Mouse (Mus musculus) midbrain, postnatal 0 days (tissue): ENCODE results near the gene Gcfc2. TPM values are rescaled to one million over a fixed set of nuclear protein-coding genes. Genes with fewer than 3 reads are reported as not detected.

Source experiments
- ATAC-seq: fragments of 200-750 bp; cut with Nextera tagmentation; 2 replicates; pipeline ENCODE4 v1.8.0; 2017; ENCODE audit warnings: moderate number of reproducible peaks, mild to moderate bottlenecking, moderate TSS enrichment, moderate library complexity; ENCODE audit not compliant: low FRiP score
- DNase-seq: peaks from one replicate; pipeline ENCODE4 v3.0.0-alpha.2; 2015; ENCODE audit warnings: low spot score
- H3K27ac ChIP-seq: fragments of 300-500 bp; sonication (generic); 2 replicates; pipeline ENCODE4 v1.5.1; 2014; ENCODE audit warnings: low read depth, mild to moderate bottlenecking, low read length, mixed read lengths
- H3K27me3 ChIP-seq: fragments of 300-500 bp; sonication (generic); 2 replicates; pipeline ENCODE4 v1.6.1; 2014; ENCODE audit warnings: low read length, control low read depth, mixed read lengths; ENCODE audit not compliant: insufficient read depth
- H3K36me3 ChIP-seq: fragments of 300-500 bp; sonication (generic); 2 replicates; pipeline ENCODE4 v1.6.1; 2014; ENCODE audit warnings: low read length, control low read depth, mixed read lengths; ENCODE audit not compliant: insufficient read depth
- H3K4me1 ChIP-seq: fragments of 300-500 bp; sonication (generic); 2 replicates; pipeline ENCODE4 v1.6.1; 2014; ENCODE audit warnings: mild to moderate bottlenecking, control low read depth, antibody characterized with exemption, low read length, mixed read lengths; ENCODE audit not compliant: insufficient read depth
- H3K4me2 ChIP-seq: fragments of 300-500 bp; sonication (generic); 2 replicates; pipeline ENCODE4 v1.6.1; 2014; ENCODE audit warnings: low read depth, mild to moderate bottlenecking, low read length, mixed read lengths; ENCODE audit not compliant: poor library complexity, severe bottlenecking
- H3K4me3 ChIP-seq: fragments of 300-500 bp; sonication (generic); 2 replicates; pipeline ENCODE4 v1.5.1; 2014; ENCODE audit warnings: low read depth, mild to moderate bottlenecking, low read length, moderate library complexity
- H3K9ac ChIP-seq: fragments of 300-500 bp; sonication (generic); replicated peaks from 2 replicates; pipeline ENCODE4 v1.6.1; 2014; ENCODE audit warnings: mild to moderate bottlenecking, low read length, moderate library complexity, mixed read lengths; ENCODE audit not compliant: poor library complexity, severe bottlenecking
- H3K9me3 ChIP-seq: fragments of 300-500 bp; sonication (generic); 2 replicates; pipeline ENCODE4 v1.6.1; 2016; ENCODE audit warnings: low read length, control low read depth
- CTCF ChIP-seq: IDR thresholded peaks from 2 replicates; pipeline ENCODE4 v1.5.1; 2016; ENCODE audit warnings: antibody characterized with exemption, mild to moderate bottlenecking
- WGBS: fragments of 180-500 bp; shearing (Covaris S2); extraction: QIAGEN DNeasy Blood & Tissue Kit; methylation state at CpG from one replicate; pipeline ENCODE4 v1.1.7; 2014; 5-methylcytosine and 5-hydroxymethylcytosine counted together
- polyA plus RNA-seq: library from polyadenylated mRNA; unstranded; fragments of >200 nt; fragmentation: Nextera tagmentation; extraction: Ambion mirVana; gene quantifications from 2 replicates; pipeline ENCODE4 v1.2.1, GENCODE M21; 2015
- total RNA-seq: library from RNA; depleted of rRNA; stranded (reverse); fragments of >200 nt; gene quantifications from 2 replicates; pipeline ENCODE4 v1.2.3, GENCODE M21; 2014; rRNA removed

Gene Gcfc2
- total RNA-seq (13.7 and 16.8 TPM in 2 replicates), polyA plus RNA-seq (3.3 and 4.9 TPM in 2 replicates)

DNA sequence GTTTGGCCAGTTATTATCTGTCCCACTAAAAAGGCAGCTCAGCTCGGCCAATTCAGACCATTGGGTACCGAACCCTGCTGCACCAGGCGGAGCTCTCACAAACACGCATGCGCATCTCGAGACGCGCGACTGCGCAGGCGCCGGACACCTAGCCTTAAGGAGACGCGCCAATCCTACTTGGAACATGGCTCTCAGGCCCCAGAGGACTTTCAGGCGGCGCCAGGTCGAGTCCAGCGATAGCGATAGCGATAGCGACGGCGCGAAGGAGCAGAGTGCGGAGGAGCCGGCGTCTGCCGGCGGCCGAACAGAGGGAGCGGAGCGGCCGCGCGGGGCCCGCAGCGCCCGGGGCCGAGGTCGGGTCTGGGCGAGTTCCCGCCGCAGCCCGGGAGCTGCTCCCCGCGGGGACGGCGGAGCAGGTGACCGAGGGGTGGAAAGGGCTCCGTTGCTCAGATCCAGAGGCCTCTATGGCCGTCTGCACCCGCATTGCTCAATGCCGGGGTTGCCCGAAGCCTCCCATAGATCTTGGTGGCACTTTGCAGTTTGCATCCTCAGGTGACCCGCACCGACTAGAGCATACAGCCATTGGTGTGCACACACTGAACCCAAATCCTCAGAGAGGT is at the start of gene Gcfc2:
TSS of gene Gcfc2 (plus strand) at position 147 of the 620 bp plus-strand sequence.
- TF ChIP-seq CTCF: peak; percentile 32; the same call in 1 of the 2 replicates
- ATAC-seq (peak; percentile 90), DNase-seq (peak; percentile 96)
- no peaks in the 10 kb centered on the region for H3K9me3 ChIP-seq
- WGBS: under 1% methylated on average over 55 of the region's 56 CpGs
- H3K9ac ChIP-seq: peak within 1 kb of the TSS; percentile 79
- H3K27me3 ChIP-seq: no peaks in the 10 kb centered on the region
- peaks cover 18% of the 10 kb centered on the region for H3K36me3 ChIP-seq
- 0 out of 2 replicates have a peak, but pooled peaks cover 3% of the 10 kb centered on the region for H3K4me1 ChIP-seq
- H3K27ac ChIP-seq: peak within 1 kb of the TSS; percentile 60
- H3K4me2 ChIP-seq: peak within 1 kb of the TSS; percentile 64
- H3K4me3 ChIP-seq: peak within 1 kb of the TSS; percentile 75

DNA sequence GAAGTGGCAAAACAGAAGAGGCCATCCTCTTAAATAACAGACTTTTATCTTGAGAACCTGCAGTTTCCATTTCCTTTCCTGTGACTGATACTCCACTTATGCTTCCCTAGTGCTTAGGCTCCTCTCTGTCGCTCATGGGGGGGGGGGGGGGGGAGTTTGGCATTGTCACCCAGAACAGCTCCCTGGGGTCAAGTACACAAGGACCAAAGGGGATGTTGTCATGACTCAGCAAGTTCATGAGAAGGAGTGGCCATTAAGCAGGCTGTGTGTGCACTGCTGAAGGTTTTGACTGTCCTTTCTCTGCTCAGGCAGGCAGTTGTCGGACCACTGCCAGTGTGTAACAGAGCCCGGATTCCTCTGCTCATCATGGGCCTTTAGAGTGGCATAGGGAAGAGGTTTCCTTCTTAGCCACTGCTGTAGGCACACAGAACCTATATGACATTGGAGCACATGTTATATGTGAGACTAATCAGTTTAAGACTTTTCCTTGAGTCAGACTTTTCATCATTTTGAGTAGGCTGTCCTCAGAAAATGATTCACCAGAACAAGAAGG is 27.7 kb upstream of the Gcfc2 start:
- TF ChIP-seq CTCF: no peak
- ATAC-seq: no peak
- H3K4me2 ChIP-seq: no peak overlapping the region
- no peaks in the 10 kb centered on the region for H3K36me3 ChIP-seq
- no peak overlapping the region for H3K9ac ChIP-seq
- no peaks in the 10 kb centered on the region for H3K9me3 ChIP-seq
- H3K27ac ChIP-seq: no peak overlapping the region
- H3K4me3 ChIP-seq: no peak overlapping the region
- WGBS: 65% methylated on average over 3 of the region's 3 CpGs
- no peaks in the 10 kb centered on the region for H3K4me1 ChIP-seq
- no peaks in the 10 kb centered on the region for H3K27me3 ChIP-seq
- no peak for DNase-seq

DNA sequence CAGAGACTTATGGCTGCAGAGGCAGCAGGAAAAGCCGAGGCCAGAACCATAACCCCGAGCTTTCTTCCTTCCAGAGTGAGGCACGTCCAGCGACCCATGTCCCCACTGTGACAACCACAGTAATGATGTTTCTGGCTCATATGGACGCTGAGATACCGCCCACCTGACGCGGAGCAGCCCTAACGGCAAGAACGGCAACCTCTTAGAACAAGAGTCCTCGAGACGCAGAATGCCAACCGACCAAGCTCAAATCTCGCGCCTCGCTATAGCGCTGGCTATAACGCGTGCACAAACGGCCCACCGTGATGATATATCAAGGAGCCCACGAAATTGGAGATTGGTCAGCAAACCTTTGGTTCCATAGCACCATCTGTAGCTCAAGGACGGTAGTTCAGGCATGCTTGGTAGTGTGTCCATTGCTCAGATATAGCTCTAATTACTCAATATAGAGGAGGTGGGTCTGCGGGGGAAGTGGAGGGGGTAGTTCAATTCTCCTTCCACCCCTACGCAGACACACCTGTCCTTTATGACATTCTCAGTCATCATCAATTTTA is 13.1 kb upstream of the Gcfc2 start:
- no peak overlapping the region for H3K4me2 ChIP-seq
- DNase-seq (no peak), ATAC-seq (no peak)
- no peak overlapping the region for H3K9ac ChIP-seq
- H3K4me1 ChIP-seq: no peaks in the 10 kb centered on the region
- H3K27ac ChIP-seq: no peak overlapping the region
- H3K4me3 ChIP-seq: no peak overlapping the region
- 88% methylated on average over 25 of the region's 25 CpGs for WGBS
- no peaks in the 10 kb centered on the region for H3K9me3 ChIP-seq
- no peaks in the 10 kb centered on the region for H3K27me3 ChIP-seq
- TF ChIP-seq CTCF: no peak
- H3K36me3 ChIP-seq: no peaks in the 10 kb centered on the region

DNA sequence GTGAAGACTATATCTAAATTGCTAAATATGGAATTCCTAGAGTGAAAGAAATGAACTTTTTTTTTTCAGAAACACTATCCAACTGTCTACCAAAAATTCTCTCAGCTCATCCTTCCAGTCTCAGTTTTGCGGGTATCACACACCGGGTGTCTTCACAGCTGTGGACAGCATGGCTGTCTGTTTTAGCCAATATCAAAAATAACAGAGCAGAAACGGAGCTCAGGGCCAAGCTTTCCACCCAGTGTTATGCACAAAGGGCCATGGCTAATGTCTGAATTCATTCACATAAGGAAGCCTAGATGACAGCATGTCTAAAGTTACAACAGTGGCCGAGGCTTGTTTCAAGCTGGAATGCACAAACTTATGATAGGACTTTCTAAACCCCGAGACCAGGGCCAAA is 12.2 kb upstream of the Gcfc2 start:
- DNase-seq (no peak), ATAC-seq (no peak)
- no peak overlapping the region for H3K27ac ChIP-seq
- H3K36me3 ChIP-seq: no peaks in the 10 kb centered on the region
- H3K27me3 ChIP-seq: no peaks in the 10 kb centered on the region
- no peak overlapping the region for H3K9ac ChIP-seq
- no peak for TF ChIP-seq CTCF
- no peak overlapping the region for H3K4me3 ChIP-seq
- no peaks in the 10 kb centered on the region for H3K9me3 ChIP-seq
- WGBS: 86% methylated on average over 5 of the region's 5 CpGs
- no peak overlapping the region for H3K4me2 ChIP-seq
- H3K4me1 ChIP-seq: no peaks in the 10 kb centered on the region

DNA sequence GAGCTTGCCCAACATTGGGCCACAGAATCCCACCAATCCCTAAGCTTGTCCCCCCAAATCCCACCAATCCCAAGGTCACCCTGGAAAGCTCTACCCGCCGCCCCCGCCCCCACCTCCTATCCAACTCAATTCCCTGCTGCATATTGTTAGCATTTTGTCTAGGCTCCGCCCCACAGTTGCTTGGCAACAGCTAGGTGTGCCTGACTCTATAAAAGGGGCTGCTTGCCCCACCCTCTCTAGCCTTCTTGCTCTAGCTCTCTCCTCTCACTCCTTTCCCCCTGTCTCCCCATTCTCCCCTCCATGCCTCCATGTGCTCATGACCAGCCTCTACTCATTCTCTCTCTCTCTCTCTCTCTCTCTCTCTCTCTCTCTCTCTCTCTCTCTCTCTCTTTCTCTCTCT is 11.8 kb upstream of the Gcfc2 start:
- no peaks in the 10 kb centered on the region for H3K36me3 ChIP-seq
- ATAC-seq (no peak), DNase-seq (no peak)
- H3K4me3 ChIP-seq: no peak overlapping the region
- no peaks in the 10 kb centered on the region for H3K27me3 ChIP-seq
- H3K4me2 ChIP-seq: no peak overlapping the region
- no peak for TF ChIP-seq CTCF
- H3K27ac ChIP-seq: no peak overlapping the region
- no peaks in the 10 kb centered on the region for H3K4me1 ChIP-seq
- H3K9ac ChIP-seq: no peak overlapping the region
- H3K9me3 ChIP-seq: no peaks in the 10 kb centered on the region
- WGBS: 77% methylated on average over 4 of the region's 4 CpGs

DNA sequence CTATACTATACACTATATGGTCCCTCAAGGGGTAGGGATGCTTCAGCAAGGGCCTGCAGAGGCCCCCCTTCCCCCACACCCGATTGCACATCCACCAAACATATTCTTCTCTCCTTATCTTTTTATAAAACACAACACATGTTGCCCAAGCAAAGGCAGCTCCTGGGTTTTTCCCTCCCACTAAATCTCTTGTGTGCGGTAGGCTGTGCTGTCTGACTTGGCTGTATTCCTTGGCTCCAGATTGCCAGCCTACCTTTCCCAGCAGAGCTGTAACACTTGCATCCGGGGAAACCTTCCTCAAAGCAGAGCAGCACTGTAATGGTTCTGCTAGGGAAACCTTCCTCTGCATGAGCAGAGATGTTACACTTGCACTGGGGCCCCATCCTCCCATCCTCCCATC is 11.3 kb upstream of the Gcfc2 start:
- Histone ChIP-seq H3K4me2 (no peak overlapping the region), H3K27ac (no peak overlapping the region), H3K9ac (no peak overlapping the region), H3K9me3 (no peaks in the 10 kb centered on the region), H3K36me3 (no peaks in the 10 kb centered on the region), H3K4me3 (no peak overlapping the region), H3K27me3 (no peaks in the 10 kb centered on the region), H3K4me1 (no peaks in the 10 kb centered on the region)
- 79% methylated on average over 3 of the region's 3 CpGs for whole genome bisulfite sequencing
- DNase-seq: no peak
- TF ChIP-seq CTCF: no peak
- no peak for ATAC-seq
